Mouse (Mus musculus): ENCODE data around the gene Pltp.

GRCm38 (mm10) chr2:164793236-164793635 lies 64.3 kb downstream of the Pltp start:
- TF ChIP-seq CTCF (IDR thresholded peaks at IDR 0.05 in 2 of 3, conservative IDR thresholded peaks at IDR 0.05 in 1 of 3; ENCODE audit: control insufficient read depth in 1 of 3, insufficient read depth in 1 of 3, low read depth in 2 of 3, low read length in 3 of 3, poor library complexity in 1 of 3, severe bottlenecking in 1 of 3) (peak; percentile 61 to 93 (median 77)), POLR2A (IDR thresholded peaks at IDR 0.05; ENCODE audit: control insufficient read depth in 1 of 2, insufficient read depth in 1 of 2, low read depth in 1 of 2, low read length in 2 of 2, poor library complexity in 1 of 2) (no peak), ZNF384 (IDR thresholded peaks at IDR 0.05; ENCODE audit: low read depth, low read length) (no peak), MYB (IDR thresholded peaks at IDR 0.05; ENCODE audit: low read depth, low read length) (no peak), MAFK (IDR thresholded peaks at IDR 0.05; ENCODE audit: borderline replicate concordance, low read depth, low read length) (no peak), CHD2 (IDR thresholded peaks at IDR 0.05; ENCODE audit: low read length) (no peak), USF1 (IDR thresholded peaks at IDR 0.05; ENCODE audit: low read depth, low read length) (no peak), MYC (IDR thresholded peaks at IDR 0.05; ENCODE audit: low read depth, low read length) (no peak), MEF2A (IDR thresholded peaks at IDR 0.05; ENCODE audit: extremely low read depth, insufficient replicate concordance, low read depth, low read length, poor library complexity, severe bottlenecking) (no peak), HCFC1 (IDR thresholded peaks at IDR 0.05; ENCODE audit: low read depth, low read length) (no peak)
